Mouse (Mus musculus) intestine, embryonic 16.5 days (tissue): ENCODE measurements around the gene Gm20388. TPM values are rescaled to one million over a fixed set of nuclear protein-coding genes. Genes with fewer than 3 reads are reported as not detected.

ENCODE experiments used
- ATAC-seq: fragments of 200-750 bp; cut with Nextera tagmentation; 2 replicates; pipeline ENCODE4 v1.8.0; 2017; ENCODE audit warnings: moderate TSS enrichment, moderate library complexity
- H3K27ac ChIP-seq: fragments of 300-500 bp; sonication (generic); 2 replicates; pipeline ENCODE4 v1.5.1; 2014; ENCODE audit warnings: mild to moderate bottlenecking, low read length
- H3K27me3 ChIP-seq: fragments of 300-500 bp; sonication (generic); replicated peaks from 2 replicates; pipeline ENCODE4 v1.6.1; 2014; ENCODE audit warnings: low read length, control low read depth, mixed read lengths; ENCODE audit not compliant: control insufficient read depth, insufficient read depth
- H3K36me3 ChIP-seq: fragments of 300-500 bp; sonication (generic); 2 replicates; pipeline ENCODE4 v1.6.1; 2014; ENCODE audit warnings: low read length, control low read depth; ENCODE audit not compliant: control insufficient read depth, insufficient read depth
- H3K4me1 ChIP-seq: fragments of 300-500 bp; sonication (generic); 2 replicates; pipeline ENCODE4 v1.6.1; 2014; ENCODE audit warnings: low read length, control low read depth, mixed read lengths; ENCODE audit not compliant: control insufficient read depth, insufficient read depth
- H3K4me2 ChIP-seq: fragments of 300-500 bp; sonication (generic); 2 replicates; pipeline ENCODE4 v1.6.1; 2014; ENCODE audit warnings: low read depth, low read length, control low read depth
- H3K4me3 ChIP-seq: fragments of 300-500 bp; sonication (generic); 2 replicates; pipeline ENCODE4 v1.5.1; 2014; ENCODE audit warnings: mild to moderate bottlenecking, low read length
- H3K9ac ChIP-seq: fragments of 300-500 bp; sonication (generic); 2 replicates; pipeline ENCODE4 v1.6.1; 2014; ENCODE audit warnings: low read depth, low read length
- H3K9me3 ChIP-seq: fragments of 300-500 bp; sonication (generic); 2 replicates; pipeline ENCODE4 v1.6.1; 2016; ENCODE audit warnings: low read length, control low read depth; ENCODE audit not compliant: control insufficient read depth
- WGBS: fragments of 180-500 bp; shearing (Covaris S2); extraction: QIAGEN DNeasy Blood & Tissue Kit; methylation state at CpG from one replicate; pipeline ENCODE4 v1.1.7; 2014; 5-methylcytosine and 5-hydroxymethylcytosine counted together
- polyA plus RNA-seq: library from polyadenylated mRNA; unstranded; fragments of >200 nt; fragmentation: Nextera tagmentation; extraction: Ambion mirVana; gene quantifications from 2 replicates; pipeline ENCODE4 v1.2.1, GENCODE M21; 2015

The Gm20388 gene
- polyA plus RNA-seq, 1 experiment from 2014 or later: 5.8 TPM

DNA sequence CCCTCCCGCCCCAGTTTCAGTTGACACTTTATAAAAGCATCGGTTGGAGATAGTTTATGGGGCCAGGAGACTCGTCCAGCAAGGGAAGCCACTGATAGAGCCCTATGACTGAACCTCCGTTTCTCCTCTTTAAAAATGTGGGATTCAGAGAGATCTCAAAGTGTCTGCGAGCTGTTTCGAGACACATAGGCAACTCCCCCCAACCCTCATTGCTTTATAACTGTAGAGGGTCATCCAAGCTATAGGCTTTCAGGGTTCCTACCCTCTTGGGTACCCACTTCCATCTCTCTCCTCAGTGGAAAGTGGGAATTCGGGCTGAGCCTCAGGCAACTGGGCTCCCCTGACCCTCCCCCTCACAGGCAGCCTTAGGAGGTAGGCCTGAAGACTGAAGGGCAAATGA is 1170.8 kb downstream of the Gm20388 start:
- 9% methylated on average over 7 of the region's 7 CpGs for WGBS
- H3K4me2 ChIP-seq: peak overlapping the region; percentile 77
- peak overlapping the region; percentile 86 for H3K9ac ChIP-seq

DNA sequence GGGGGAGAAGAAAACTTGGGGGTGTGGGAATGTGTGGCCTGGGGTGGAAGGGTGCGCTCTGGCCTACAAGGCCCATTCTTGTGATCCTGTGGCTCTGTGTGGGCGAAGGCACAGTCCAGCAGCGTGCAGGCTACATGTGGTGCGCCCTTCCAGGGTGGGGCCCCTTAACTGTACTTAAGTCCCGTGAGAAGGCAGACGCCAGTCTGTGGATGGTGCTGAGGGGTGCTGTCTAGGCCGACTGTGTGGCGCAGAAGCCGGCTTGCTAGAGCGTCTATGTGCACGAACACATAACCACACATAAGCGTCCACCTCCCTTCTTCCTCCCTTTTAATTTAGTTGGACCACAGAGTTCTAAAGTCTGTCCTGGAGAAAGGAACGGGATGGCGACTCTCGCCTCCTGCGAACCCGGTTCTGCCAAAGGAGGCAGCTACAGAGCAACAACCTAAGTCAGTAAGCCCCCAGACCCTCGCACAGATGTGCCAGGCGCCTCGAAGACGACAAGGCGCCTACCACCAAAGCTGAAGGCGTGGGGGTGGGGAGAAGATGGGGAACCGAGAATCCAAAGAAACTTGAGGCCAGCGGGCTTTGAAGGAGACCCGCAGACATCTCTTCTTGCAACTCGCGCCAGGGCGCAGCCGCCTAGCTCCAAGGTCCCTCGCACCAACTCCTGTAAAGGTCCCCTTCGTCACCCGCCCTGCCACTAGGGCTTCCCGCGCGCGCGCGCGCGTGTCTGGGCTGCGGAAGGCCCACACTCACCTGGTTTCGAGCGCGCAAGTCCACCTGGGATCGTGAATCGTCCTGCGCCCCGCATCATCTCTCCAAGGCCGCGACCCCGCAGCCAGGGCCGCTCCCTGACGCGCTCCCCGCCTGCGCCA is 1171.8 kb downstream of the Gm20388 start:
- peak overlapping the region; percentile 95 for H3K27ac ChIP-seq
- H3K36me3 ChIP-seq: no peaks in the 10 kb centered on the region
- no peaks in the 10 kb centered on the region for H3K9me3 ChIP-seq
- WGBS: 1% methylated on average over 57 of the region's 57 CpGs
- peaks cover 86% of the 10 kb centered on the region for H3K27me3 ChIP-seq
- H3K4me3 ChIP-seq: peak overlapping the region; percentile 62
- peak overlapping the region; percentile 86 for H3K9ac ChIP-seq
- ATAC-seq: no peak
- peaks cover 4% of the 10 kb centered on the region for H3K4me1 ChIP-seq
- peak overlapping the region; percentile 77 for H3K4me2 ChIP-seq

More for the DNA sequence above, 1170.8 kb downstream of the Gm20388 start:
- peak overlapping the region; percentile 95 for H3K27ac ChIP-seq
- no peak for ATAC-seq
- H3K4me1 ChIP-seq: peaks cover 4% of the 10 kb centered on the region
- H3K27me3 ChIP-seq: peaks cover 87% of the 10 kb centered on the region
- H3K9me3 ChIP-seq: no peaks in the 10 kb centered on the region
- no peaks in the 10 kb centered on the region for H3K36me3 ChIP-seq
- peak overlapping the region; percentile 62 for H3K4me3 ChIP-seq

DNA sequence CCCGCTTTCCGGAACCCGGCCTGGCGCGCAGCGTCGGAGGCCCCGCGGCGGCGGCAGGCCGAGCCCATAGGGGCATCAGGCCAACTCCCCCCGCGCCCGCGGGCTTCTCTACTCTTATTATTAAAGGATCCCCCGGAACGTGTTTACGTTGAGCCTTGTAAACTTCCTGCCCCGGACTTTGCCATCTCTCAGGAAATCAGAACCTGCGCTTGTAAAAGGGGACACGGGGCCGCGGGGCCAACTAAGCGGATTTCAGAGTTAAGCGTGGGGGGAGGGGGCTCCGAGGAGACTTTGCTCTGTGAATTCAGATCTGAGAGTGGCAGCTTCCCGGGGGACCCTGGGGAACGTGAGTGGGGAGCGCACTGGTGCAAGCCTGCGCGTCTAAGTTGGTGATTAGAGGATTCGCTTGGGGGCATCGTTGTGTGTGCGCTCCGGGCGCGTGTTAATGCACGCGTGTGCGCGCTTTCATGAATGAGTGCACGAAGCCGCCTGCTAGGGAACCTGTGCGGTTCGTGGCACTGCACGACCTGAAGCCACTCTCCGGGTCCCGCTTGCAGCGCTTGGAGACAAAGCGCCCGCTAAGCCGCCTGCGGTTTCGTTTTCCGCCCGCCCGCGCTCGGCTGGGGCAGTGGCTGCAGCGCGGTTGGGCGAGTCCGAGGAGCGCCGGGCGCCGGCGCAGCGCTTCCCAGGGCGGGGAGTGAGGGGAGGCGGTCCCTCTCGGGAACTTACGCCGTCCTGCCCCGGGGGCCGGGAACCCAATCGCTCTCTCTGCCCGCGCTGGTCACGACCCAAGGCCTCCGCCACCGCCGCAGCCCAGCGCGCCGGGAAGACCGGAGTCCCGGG is 1172.7 kb downstream of the Gm20388 start:
- H3K4me2 ChIP-seq: peak overlapping the region; percentile 77
- no peaks in the 10 kb centered on the region for H3K9me3 ChIP-seq
- WGBS: under 1% methylated on average over 88 of the region's 89 CpGs
- peaks cover 4% of the 10 kb centered on the region; the same call in 1 of the 2 replicates for H3K4me1 ChIP-seq
- H3K27me3 ChIP-seq: peaks cover 79% of the 10 kb centered on the region
- H3K9ac ChIP-seq: peak overlapping the region; percentile 86
- H3K4me3 ChIP-seq: peak overlapping the region; percentile 62
- peak; percentile 76 for ATAC-seq
- H3K27ac ChIP-seq: peak overlapping the region; percentile 95
- no peaks in the 10 kb centered on the region for H3K36me3 ChIP-seq

DNA sequence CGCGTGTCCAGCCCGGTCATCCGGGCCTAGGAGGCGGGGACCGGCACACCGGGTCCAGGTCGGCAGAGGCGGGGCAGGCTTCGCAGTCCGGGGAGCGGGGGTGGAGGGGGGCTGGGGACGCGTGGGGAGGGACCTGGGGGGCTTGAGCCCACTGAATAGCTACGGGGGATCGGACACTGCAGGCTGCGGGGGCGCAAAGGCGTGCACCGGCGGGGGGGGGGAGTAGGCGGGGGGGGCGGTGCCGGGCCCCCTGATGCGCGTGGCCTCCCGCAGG is 1173.2 kb downstream of the Gm20388 start:
- peaks cover 4% of the 10 kb centered on the region; the same call in 1 of the 2 replicates for H3K4me1 ChIP-seq
- peak overlapping the region; percentile 77 for H3K4me2 ChIP-seq
- H3K36me3 ChIP-seq: no peaks in the 10 kb centered on the region
- H3K9ac ChIP-seq: peak overlapping the region; percentile 86
- peak overlapping the region; percentile 62 for H3K4me3 ChIP-seq
- H3K27me3 ChIP-seq: peaks cover 78% of the 10 kb centered on the region
- under 1% methylated on average over 16 of the region's 27 CpGs for WGBS
- peak; percentile 66 for ATAC-seq
- H3K9me3 ChIP-seq: no peaks in the 10 kb centered on the region
- H3K27ac ChIP-seq: peak overlapping the region; percentile 95

DNA sequence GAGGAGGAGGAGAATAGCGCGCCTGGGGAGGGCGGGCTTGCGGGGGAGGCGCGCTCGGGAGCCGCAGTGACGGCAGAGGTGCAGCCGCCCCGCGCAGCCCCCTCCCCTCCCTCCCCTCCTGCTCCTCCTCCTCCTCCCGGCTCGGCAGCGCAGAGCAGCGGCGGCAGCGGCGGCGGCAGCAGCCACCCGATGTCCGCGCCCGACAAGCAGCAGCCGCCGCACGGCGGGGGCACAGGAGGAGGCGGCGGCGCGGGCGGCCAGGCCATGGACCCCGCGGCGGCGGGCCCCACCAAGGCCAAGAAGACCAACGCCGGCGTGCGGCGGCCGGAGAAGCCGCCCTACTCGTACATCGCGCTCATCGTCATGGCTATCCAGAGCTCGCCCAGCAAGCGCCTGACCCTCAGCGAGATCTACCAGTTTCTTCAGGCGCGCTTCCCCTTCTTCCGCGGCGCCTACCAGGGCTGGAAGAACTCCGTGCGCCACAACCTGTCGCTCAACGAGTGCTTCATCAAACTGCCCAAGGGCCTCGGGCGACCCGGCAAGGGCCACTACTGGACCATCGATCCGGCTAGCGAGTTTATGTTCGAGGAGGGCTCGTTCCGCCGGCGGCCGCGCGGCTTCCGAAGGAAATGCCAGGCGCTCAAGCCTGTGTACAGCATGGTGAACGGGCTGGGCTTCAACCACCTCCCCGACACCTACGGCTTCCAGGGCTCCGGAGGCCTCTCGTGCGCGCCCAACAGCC is 1173.7 kb downstream of the Gm20388 start, which contains the start of gene Foxf1:
Foxf1 (plus strand) TSS at position 177 of the 742 bp plus-strand sequence.
- under 1% methylated on average over 73 of the region's 83 CpGs for WGBS

DNA sequence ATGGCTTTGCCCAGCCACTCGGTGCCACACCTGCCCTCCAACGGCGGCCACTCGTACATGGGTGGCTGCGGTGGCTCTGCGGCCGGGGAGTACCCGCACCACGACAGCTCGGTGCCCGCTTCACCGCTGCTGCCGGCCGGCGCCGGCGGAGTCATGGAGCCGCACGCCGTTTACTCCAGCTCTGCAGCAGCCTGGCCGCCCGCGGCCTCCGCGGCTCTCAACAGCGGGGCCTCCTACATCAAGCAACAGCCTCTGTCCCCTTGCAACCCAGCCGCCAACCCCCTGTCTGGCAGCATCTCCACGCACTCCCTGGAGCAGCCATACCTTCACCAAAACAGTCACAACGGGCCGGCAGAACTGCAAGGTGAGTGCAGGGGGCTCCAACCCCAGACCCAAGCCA is 1174.4 kb downstream of the Gm20388 start:
- Histone ChIP-seq H3K27ac (peak overlapping the region; percentile 90), H3K4me2 (peak overlapping the region; percentile 77), H3K4me1 (peaks cover 4% of the 10 kb centered on the region; the same call in 1 of the 2 replicates), H3K9me3 (no peaks in the 10 kb centered on the region), H3K4me3 (peak overlapping the region; percentile 62), H3K27me3 (peaks cover 83% of the 10 kb centered on the region), H3K9ac (peak overlapping the region; percentile 89), H3K36me3 (no peaks in the 10 kb centered on the region)
- 3% methylated on average over 30 of the region's 30 CpGs for WGBS
- ATAC-seq: no peak

More for the DNA sequence above, 1173.7 kb downstream of the Gm20388 start, which contains the start of gene Foxf1:
- Histone ChIP-seq H3K27ac (peak within 1 kb of the TSS; percentile 95), H3K36me3 (no peaks in the 10 kb centered on the region), H3K4me3 (peak within 1 kb of the TSS; percentile 62), H3K9ac (peak within 1 kb of the TSS; percentile 89), H3K4me1 (peaks cover 4% of the 10 kb centered on the region; the same call in 1 of the 2 replicates), H3K27me3 (peaks cover 80% of the 10 kb centered on the region), H3K9me3 (no peaks in the 10 kb centered on the region), H3K4me2 (peak within 1 kb of the TSS; percentile 77)
- ATAC-seq: peak; percentile 77

DNA sequence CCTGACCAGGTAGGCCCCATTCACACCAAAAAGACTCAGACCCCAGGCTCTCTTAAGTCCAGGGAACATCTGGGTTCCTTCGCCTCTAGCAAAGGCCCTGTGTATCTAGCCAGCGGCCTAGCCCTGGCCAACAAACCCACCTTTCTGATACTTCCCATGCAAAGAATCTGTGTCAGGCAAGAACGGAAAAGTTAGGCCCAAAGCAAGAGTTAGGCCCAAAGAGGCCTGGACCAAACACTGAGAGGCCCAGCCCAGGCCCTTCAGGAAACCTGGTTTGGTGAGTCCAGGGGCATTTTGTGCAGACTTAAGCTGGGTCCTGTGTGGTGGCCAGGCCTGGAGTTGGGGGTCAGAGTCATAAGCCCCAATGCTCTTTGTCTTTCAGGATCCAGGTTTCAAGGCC is 1174.9 kb downstream of the Gm20388 start:
- no peak for ATAC-seq
- 39% methylated on average over 3 of the region's 3 CpGs for WGBS
- no peaks in the 10 kb centered on the region for H3K36me3 ChIP-seq
- peak overlapping the region; percentile 62 for H3K4me3 ChIP-seq
- H3K4me2 ChIP-seq: peak overlapping the region; percentile 77
- H3K27ac ChIP-seq: peak overlapping the region; percentile 90
- H3K4me1 ChIP-seq: peaks cover 5% of the 10 kb centered on the region
- H3K27me3 ChIP-seq: peaks cover 83% of the 10 kb centered on the region
- peak overlapping the region; percentile 89 for H3K9ac ChIP-seq
- H3K9me3 ChIP-seq: no peaks in the 10 kb centered on the region

DNA sequence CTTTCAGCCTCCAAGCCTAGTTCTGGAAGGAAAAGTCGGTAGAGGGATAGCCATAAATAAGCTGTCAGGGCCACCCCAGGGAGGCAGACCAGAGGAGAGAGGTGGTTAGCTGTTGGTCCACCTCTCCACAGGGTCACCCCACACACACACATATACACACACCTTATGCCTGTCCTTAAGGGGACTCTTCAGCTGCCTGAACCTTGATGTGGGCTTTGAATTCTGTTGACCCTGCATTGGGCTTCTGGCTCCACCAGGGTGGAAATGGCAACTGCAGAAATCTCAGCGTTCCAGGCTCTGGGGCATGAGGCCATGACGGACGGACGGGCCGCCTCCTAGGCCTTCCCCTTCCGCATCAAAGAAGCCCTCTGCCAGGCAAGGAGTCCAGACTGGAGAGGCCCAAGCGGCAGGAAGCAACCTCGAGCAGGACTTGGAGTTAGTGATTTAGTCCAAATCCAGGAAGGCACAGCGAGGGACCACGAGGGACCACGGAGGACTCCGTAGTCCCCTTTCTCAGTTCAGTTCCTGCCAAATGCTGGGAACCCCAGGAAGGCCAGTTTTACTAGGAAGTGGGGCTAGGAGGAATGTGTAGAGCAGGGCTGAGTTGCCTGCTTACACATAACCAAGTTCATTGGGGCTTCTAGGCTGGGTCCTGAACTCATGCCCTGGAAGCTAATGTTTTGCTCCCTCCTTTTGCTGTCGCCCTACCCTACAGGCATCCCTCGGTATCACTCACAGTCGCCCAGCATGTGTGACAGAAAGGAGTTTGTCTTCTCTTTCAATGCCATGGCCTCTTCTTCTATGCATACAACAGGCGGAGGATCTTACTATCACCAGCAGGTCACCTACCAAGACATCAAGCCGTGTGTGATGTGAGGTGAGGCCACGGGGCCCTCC is 1175.6 kb downstream of the Gm20388 start:
- whole genome bisulfite sequencing: 22% methylated on average over 19 of the region's 19 CpGs
- Histone ChIP-seq H3K27me3 (peaks cover 83% of the 10 kb centered on the region), H3K4me2 (peak overlapping the region; percentile 77), H3K36me3 (no peaks in the 10 kb centered on the region), H3K9ac (peak overlapping the region; percentile 89), H3K27ac (peak overlapping the region; percentile 90), H3K9me3 (no peaks in the 10 kb centered on the region), H3K4me1 (peaks cover 10% of the 10 kb centered on the region), H3K4me3 (peak overlapping the region; percentile 62)
- no peak for ATAC-seq
